Mouse (Mus musculus) lung, embryonic 16.5 days (tissue): ENCODE measurements at regions not wholly inside any gene's neighbourhood (a gene's known extent, or its start where the extent isn't known, plus 50 kb on each side); places are given as distances from the start of the nearest gene placed in this dataset.

Experiments
- ATAC-seq: fragments of 200-750 bp; cut with Nextera tagmentation; 2 replicates; pipeline ENCODE4 v1.8.0; 2017; ENCODE audit warnings: low read depth, mild to moderate bottlenecking, moderate library complexity
- H3K27ac ChIP-seq: fragments of 300-500 bp; sonication (generic); 2 replicates; pipeline ENCODE4 v1.5.1; 2014; ENCODE audit warnings: mild to moderate bottlenecking, control low read depth, low read length
- H3K27me3 ChIP-seq: fragments of 300-500 bp; sonication (generic); 2 replicates; pipeline ENCODE4 v1.6.1; 2014; ENCODE audit warnings: low read depth, low read length, mixed read lengths; ENCODE audit not compliant: control insufficient read depth, insufficient read depth
- H3K36me3 ChIP-seq: fragments of 300-500 bp; sonication (generic); 2 replicates; pipeline ENCODE4 v1.6.1; 2014; ENCODE audit warnings: low read length; ENCODE audit not compliant: control insufficient read depth, insufficient read depth
- H3K4me1 ChIP-seq: fragments of 300-500 bp; sonication (generic); replicated peaks from 2 replicates; pipeline ENCODE4 v1.6.1; 2014; ENCODE audit warnings: low read length, mixed read lengths; ENCODE audit not compliant: control insufficient read depth, insufficient read depth
- H3K4me2 ChIP-seq: fragments of 300-500 bp; sonication (generic); 2 replicates; pipeline ENCODE4 v1.6.1; 2014; ENCODE audit warnings: low read depth, low read length, control low read depth
- H3K4me3 ChIP-seq: fragments of 300-500 bp; sonication (generic); 2 replicates; pipeline ENCODE4 v1.5.1; 2014; ENCODE audit warnings: mild to moderate bottlenecking, low read length, control low read depth
- H3K9ac ChIP-seq: fragments of 300-500 bp; sonication (generic); 2 replicates; pipeline ENCODE4 v1.6.1; 2014; ENCODE audit warnings: low read length, control low read depth
- H3K9me3 ChIP-seq: fragments of 300-500 bp; sonication (generic); 2 replicates; pipeline ENCODE4 v1.6.1; 2016; ENCODE audit warnings: low read length; ENCODE audit not compliant: control insufficient read depth
- WGBS: fragments of 180-500 bp; shearing (Covaris S2); extraction: QIAGEN DNeasy Blood & Tissue Kit; methylation state at CpG from one replicate; pipeline ENCODE4 v1.1.7; 2014; 5-methylcytosine and 5-hydroxymethylcytosine counted together

DNA sequence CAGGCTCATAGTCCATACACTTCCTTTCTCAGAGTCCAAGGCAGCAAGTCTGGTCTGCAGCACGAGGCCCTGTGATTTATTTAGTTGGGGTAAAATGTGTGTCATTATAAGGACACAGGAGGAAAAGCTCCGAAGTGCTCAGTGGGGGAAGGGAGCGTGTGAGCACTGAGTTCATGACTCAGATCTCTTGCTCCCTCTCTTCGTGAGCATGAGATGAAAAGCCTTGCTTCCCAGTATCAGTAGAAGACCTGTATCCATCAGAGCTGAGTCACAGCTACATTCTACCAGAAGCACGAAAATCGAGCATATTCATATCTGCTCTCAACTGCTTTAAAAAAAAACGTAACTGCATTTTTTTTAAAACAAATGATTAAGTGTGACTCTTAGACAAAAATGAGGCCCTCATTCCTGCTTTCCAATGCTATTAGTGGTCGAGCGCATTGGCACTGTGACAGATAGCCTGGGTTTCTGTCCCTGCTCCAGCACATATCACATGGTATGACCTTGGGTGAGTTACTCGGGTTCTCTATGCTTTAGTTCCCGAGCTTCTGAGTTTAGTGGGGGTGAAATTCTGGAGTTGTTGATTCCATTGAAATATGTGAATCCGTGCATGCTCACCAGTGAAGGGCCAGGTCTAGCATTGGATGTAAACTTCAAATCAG lies 109.2 kb upstream of the Cd180 start:
- peak; percentile 85 for ATAC-seq
- H3K4me1 ChIP-seq: peaks cover 9% of the 10 kb centered on the region
- no peaks in the 10 kb centered on the region for H3K36me3 ChIP-seq
- H3K4me2 ChIP-seq: no peak overlapping the region
- WGBS: 37% methylated on average over 12 of the region's 12 CpGs
- no peak overlapping the region for H3K4me3 ChIP-seq
- no peaks in the 10 kb centered on the region for H3K9me3 ChIP-seq
- H3K27me3 ChIP-seq: no peaks in the 10 kb centered on the region
- peak overlapping the region; percentile 23 for H3K27ac ChIP-seq
- no peak overlapping the region for H3K9ac ChIP-seq

DNA sequence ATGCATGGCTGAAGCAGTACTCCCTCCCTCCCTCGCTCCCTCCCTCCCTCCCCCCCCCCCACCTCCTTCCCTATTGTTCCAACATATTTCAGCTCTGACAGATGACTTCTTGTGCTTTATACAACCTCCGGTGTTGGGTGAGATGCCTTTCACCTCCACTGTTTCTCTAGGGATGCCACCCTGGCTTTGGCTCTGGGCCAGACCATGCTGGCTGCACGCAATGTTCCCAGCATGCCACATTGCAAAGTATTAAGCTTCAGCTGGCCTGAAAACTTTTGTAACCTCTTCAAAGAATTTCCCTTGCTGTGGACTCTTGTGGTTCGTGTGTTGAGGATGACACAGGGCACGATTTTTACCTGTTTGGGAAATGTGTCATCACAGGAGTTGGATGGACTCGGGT lies 107.1 kb upstream of the Cd180 start:
- ATAC-seq: no peak
- H3K4me1 ChIP-seq: peaks cover 24% of the 10 kb centered on the region
- no peaks in the 10 kb centered on the region for H3K36me3 ChIP-seq
- no peaks in the 10 kb centered on the region for H3K9me3 ChIP-seq
- no peak overlapping the region for H3K9ac ChIP-seq
- WGBS: 57% methylated on average over 6 of the region's 6 CpGs
- no peak overlapping the region for H3K4me2 ChIP-seq
- no peak overlapping the region for H3K4me3 ChIP-seq
- no peak overlapping the region for H3K27ac ChIP-seq
- no peaks in the 10 kb centered on the region for H3K27me3 ChIP-seq

DNA sequence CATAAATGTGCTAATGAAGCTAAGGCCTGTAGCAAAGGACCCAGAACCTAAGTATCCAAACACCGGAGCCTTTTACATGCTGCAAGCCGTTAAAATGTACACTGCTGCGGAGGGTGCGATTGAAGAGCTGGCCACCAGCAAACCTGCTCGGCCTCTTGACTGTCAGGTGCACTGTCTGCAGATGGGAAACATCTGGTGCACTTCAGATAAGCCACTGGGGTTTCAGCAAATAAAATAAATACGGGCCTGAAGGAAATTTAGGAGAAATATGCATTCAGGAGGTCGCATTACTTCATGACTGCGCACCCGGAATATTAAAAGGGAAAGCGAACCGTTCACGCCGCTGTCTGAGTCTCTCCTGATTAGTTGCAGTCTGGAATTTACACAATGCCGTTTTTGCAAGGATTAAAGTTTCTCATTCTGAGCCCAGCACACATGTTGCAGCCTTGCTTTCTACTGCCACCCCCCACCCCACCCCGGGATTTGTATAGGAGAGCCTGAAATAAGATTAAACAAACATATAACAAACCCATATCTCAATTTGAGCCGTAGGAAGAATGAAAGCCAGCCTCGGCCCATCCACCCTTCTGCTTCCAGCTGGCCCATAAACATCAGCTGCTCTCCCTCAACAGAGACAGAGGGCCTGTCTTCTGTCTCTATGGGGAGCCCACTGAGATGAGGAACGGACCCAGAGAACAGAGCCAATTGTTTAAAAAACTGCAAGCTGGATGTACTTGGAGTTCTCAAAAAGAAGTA lies 103.5 kb upstream of the Cd180 start:
- H3K4me3 ChIP-seq: peak overlapping the region; percentile 10
- peak overlapping the region; percentile 40 for H3K4me2 ChIP-seq
- H3K27me3 ChIP-seq: no peaks in the 10 kb centered on the region
- peak overlapping the region; percentile 70 for H3K27ac ChIP-seq
- H3K9ac ChIP-seq: peak overlapping the region; percentile 25; the same call in 1 of the 2 replicates
- no peaks in the 10 kb centered on the region for H3K36me3 ChIP-seq
- no peaks in the 10 kb centered on the region for H3K9me3 ChIP-seq
- H3K4me1 ChIP-seq: peaks cover 47% of the 10 kb centered on the region
- WGBS: 25% methylated on average over 18 of the region's 18 CpGs
- peak; percentile 75 for ATAC-seq

DNA sequence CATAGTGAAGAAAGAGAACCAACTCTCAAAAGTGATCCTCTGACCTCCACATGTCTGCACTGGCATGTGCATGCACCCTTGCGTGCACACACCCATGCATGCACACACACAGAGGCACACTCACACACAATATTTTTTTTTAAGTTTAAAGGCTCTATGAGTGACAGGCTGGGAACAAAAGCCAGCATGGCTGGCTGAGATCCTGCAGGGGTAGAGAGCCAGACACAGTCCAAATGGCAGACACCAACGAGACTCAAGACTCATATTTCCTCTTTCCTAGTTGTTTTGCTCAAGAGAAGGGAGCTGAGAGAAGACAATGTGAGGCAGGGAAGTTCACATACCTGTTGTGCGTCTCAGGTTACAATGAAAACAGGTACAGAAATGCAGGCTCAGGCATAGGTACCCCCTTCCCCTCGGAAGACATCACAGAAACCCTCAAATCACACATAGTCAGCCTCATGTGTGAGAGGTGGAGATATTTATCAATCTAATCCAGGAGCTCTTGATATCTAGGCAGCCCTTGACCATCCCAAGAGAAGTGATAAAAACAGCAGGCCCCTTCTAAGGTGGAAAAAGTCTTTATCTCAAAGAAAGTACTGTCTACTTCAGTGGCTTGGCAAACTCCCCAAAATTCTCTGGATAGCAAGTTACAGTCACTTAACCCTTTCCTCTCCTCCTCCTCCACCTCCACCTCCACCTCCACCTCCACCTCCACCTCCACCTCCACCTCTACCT lies 101.4 kb upstream of the Cd180 start:
- Histone ChIP-seq H3K9ac (no peak overlapping the region), H3K36me3 (no peaks in the 10 kb centered on the region), H3K27ac (peak overlapping the region; percentile 88), H3K27me3 (no peaks in the 10 kb centered on the region), H3K4me3 (no peak overlapping the region), H3K4me1 (peaks cover 45% of the 10 kb centered on the region), H3K4me2 (no peak overlapping the region; the same call in 1 of the 2 replicates), H3K9me3 (no peaks in the 10 kb centered on the region)
- no peak for ATAC-seq
- WGBS: 44% methylated on average over 4 of the region's 4 CpGs

DNA sequence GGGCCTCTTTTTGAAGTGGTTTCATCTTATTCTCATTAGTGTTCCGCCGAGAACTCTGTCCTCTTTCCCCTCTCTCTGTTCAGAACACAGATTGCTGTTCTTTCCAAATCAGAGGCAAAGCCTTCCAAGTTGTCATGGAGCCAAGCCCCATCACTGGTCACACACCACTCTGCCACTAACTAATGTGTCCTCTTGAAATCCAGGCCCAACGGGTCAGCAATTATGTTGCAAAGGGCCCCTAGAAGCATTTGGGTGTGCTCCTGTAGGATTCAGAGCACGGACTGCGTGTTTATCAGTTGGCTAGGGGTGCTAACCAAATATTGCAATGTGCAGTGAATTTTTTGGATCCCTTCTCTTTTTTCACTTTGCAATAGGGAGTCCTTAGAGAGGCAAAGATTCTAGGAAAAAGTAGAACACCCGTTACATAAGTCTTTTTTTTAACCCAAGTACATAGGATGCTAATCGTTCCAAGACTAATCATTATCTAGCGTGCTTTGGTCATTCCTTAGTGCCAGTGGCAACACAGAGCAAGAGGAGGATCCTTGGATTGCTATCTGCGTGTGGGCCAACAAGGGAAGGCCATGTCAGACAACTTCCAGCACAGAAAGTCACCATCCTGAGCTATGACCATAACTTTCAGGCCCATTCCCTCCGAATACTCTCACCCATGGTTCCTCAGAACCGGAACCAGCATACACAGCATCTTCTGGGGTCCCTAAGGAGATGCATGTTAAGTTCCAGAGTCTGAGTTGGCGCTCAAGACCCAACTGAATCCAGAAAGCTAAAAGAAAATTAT lies 99.8 kb upstream of the Cd180 start:
- WGBS: 65% methylated on average over 12 of the region's 12 CpGs
- no peak overlapping the region for H3K9ac ChIP-seq

DNA sequence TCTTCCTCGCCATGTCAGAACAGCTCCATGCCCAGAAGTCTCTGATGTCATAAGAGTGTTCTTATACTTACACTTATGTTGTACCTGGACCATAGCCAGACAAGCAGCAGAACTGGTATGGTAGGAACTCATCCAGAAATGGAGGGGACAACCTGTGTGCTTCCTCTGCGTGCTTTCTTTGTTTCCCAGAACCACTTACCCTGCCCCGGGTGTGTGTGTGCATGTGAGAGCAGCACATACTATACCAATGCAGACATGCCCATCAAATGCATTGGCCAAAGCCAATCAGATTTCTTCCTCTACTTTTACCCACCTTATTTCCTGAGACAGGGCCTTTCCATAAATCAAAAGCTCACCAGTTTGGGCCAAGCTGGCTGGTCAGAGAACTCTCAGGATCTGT lies 99.2 kb upstream of the Cd180 start:
- Histone ChIP-seq H3K4me3 (no peak overlapping the region), H3K27me3 (no peaks in the 10 kb centered on the region), H3K9ac (no peak overlapping the region), H3K36me3 (no peaks in the 10 kb centered on the region), H3K4me2 (no peak overlapping the region), H3K9me3 (no peaks in the 10 kb centered on the region), H3K27ac (peak overlapping the region; percentile 88), H3K4me1 (peaks cover 45% of the 10 kb centered on the region)
- WGBS: 60% methylated on average over 3 of the region's 3 CpGs
- peak; percentile 49; the same call in 1 of the 2 replicates for ATAC-seq

More for the DNA sequence above, 99.8 kb upstream of the Cd180 start:
- no peak overlapping the region for H3K4me2 ChIP-seq
- peaks cover 45% of the 10 kb centered on the region for H3K4me1 ChIP-seq
- peak overlapping the region; percentile 88 for H3K27ac ChIP-seq
- no peak overlapping the region for H3K4me3 ChIP-seq
- H3K36me3 ChIP-seq: no peaks in the 10 kb centered on the region
- H3K27me3 ChIP-seq: no peaks in the 10 kb centered on the region
- no peaks in the 10 kb centered on the region for H3K9me3 ChIP-seq
- ATAC-seq: peak; percentile 76

DNA sequence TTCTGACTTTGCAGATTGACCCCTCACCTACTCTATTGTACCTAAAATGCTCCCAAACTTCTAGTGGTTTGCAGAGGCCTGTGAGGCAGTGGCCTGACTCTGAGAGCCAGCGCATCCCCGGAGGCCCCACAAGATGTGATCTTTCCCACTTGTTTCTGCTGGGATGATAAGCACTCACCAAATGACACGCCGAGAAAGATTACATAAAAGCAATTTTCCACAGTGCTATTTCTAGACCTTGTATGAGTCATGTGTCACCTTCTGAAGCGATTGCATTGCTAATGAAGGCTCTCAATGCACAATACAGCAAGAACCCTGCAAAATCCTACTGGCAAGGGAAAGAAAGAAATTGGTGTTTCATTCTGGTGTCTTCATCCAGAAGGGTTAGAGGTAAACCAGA lies 97.8 kb upstream of the Cd180 start:
- 80% methylated on average over 5 of the region's 5 CpGs for WGBS
- Histone ChIP-seq H3K9ac (no peak overlapping the region), H3K36me3 (no peaks in the 10 kb centered on the region), H3K4me1 (peaks cover 35% of the 10 kb centered on the region), H3K4me2 (no peak overlapping the region), H3K9me3 (no peaks in the 10 kb centered on the region), H3K4me3 (no peak overlapping the region), H3K27me3 (no peaks in the 10 kb centered on the region), H3K27ac (no peak overlapping the region)
- no peak for ATAC-seq

DNA sequence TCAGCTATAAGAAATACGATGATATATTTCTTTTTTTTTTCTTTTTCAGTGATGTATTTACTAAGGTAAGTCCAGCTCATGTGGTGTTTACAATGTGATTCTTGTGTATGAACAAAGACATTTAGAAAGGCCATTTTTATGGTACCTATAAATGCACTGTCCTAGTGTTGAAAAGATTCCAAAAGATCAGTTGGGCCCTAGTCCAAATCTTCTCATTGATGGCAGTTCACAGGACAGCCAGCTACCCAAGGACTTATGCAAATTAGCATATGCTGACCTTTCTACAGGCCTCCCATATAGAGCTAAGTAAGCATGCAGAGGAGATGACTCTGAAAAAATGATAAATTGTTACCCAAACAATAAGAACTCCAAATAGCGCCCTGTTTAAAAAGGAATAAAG lies 97.3 kb upstream of the Cd180 start:
- no peak overlapping the region for H3K4me3 ChIP-seq
- ATAC-seq: no peak
- no peak overlapping the region for H3K27ac ChIP-seq
- H3K4me2 ChIP-seq: no peak overlapping the region
- WGBS: 75% methylated on average over 2 of the region's 2 CpGs
- peaks cover 31% of the 10 kb centered on the region for H3K4me1 ChIP-seq
- H3K27me3 ChIP-seq: no peaks in the 10 kb centered on the region
- no peaks in the 10 kb centered on the region for H3K9me3 ChIP-seq
- H3K36me3 ChIP-seq: no peaks in the 10 kb centered on the region
- no peak overlapping the region for H3K9ac ChIP-seq
